Mouse (Mus musculus): Measurements from ENCODE around the gene Trpm1.

The Trpm1 gene

GRCm38 (mm10) chr7:64163890-64164289 lies 10.3 kb downstream of the Trpm1 start:
- DNase-seq (ENCODE audit: low read depth, low spot score) = no peak

- DNase-seq (ENCODE audit: low read depth, low spot score) = peak; percentile 63
Observed at GRCm38 (mm10) chr7:64164997-64165396, 11.4 kb downstream of the Trpm1 start.

GRCm38 (mm10) chr7:64166025-64166424 lies 12.4 kb downstream of the Trpm1 start:
- DNase-seq (ENCODE audit: low read depth, low spot score) = no peak

- no peak for DNase-seq (ENCODE audit: low read depth, low spot score)
Observed at GRCm38 (mm10) chr7:64166724-64167123, 13.1 kb downstream of the Trpm1 start.

- no peak for DNase-seq (ENCODE audit: low read depth, low spot score)
Observed at GRCm38 (mm10) chr7:64179310-64179709, 25.7 kb downstream of the Trpm1 start.

GRCm38 (mm10) chr7:64185203-64185931 lies 31.7 kb downstream of the Trpm1 start:
- DNase-seq (ENCODE audit: low read depth, low spot score) = no peak

GRCm38 (mm10) chr7:64185932-64186312 lies 32.3 kb downstream of the Trpm1 start:
- no peak for DNase-seq (ENCODE audit: low read depth, low spot score)

- peak; percentile 54 for DNase-seq (ENCODE audit: low read depth, low spot score)
Observed at GRCm38 (mm10) chr7:64192261-64192943, 38.8 kb downstream of the Trpm1 start.

GRCm38 (mm10) chr7:64193476-64193875 lies 39.8 kb downstream of the Trpm1 start:
- DNase-seq (ENCODE audit: low read depth, low spot score) = no peak

- no peak for DNase-seq (ENCODE audit: low read depth, low spot score)
Observed at GRCm38 (mm10) chr7:64196114-64196513, 42.5 kb downstream of the Trpm1 start.

- no peak for DNase-seq (ENCODE audit: low read depth, low spot score)
Observed at GRCm38 (mm10) chr7:64208700-64209099, 55.1 kb downstream of the Trpm1 start.

GRCm38 (mm10) chr7:64212870-64213269 lies 59.2 kb downstream of the Trpm1 start:
- no peak for DNase-seq (ENCODE audit: low read depth, low spot score)

- no peak for DNase-seq (ENCODE audit: low read depth, low spot score)
Observed at GRCm38 (mm10) chr7:64214066-64214465, 60.4 kb downstream of the Trpm1 start.

GRCm38 (mm10) chr7:64215613-64216012 lies 62.0 kb downstream of the Trpm1 start:
- no peak for DNase-seq (ENCODE audit: low read depth, low spot score)

- DNase-seq (ENCODE audit: low read depth, low spot score) = no peak
Observed at GRCm38 (mm10) chr7:64217428-64217827, 63.8 kb downstream of the Trpm1 start.

GRCm38 (mm10) chr7:64219765-64220164 lies 66.1 kb downstream of the Trpm1 start:
- no peak for DNase-seq (ENCODE audit: low read depth, low spot score)

- DNase-seq (ENCODE audit: low read depth, low spot score) = no peak
Observed at GRCm38 (mm10) chr7:64223215-64223614, 69.6 kb downstream of the Trpm1 start.

GRCm38 (mm10) chr7:64226339-64227194 lies 72.9 kb downstream of the Trpm1 start:
- no peak for DNase-seq (ENCODE audit: low read depth, low spot score)

- no peak for DNase-seq (ENCODE audit: low read depth, low spot score)
Observed at GRCm38 (mm10) chr7:64227586-64227985, 74.0 kb downstream of the Trpm1 start.

GRCm38 (mm10) chr7:64228300-64228699 lies 74.7 kb downstream of the Trpm1 start:
- no peak for DNase-seq (ENCODE audit: low read depth, low spot score)

GRCm38 (mm10) chr7:64229911-64230310 lies 76.3 kb downstream of the Trpm1 start:
- DNase-seq (ENCODE audit: low read depth, low spot score) = no peak

- no peak for DNase-seq (ENCODE audit: low read depth, low spot score)
Observed at GRCm38 (mm10) chr7:64231001-64231400, 77.4 kb downstream of the Trpm1 start.
